Mouse (Mus musculus) heart, adult 11 months (tissue): ENCODE measurements at regions not wholly inside any gene's neighbourhood (a gene's known extent, or its start where the extent isn't known, plus 50 kb on each side); places are given as distances from the start of the nearest gene placed in this dataset.
A peak's percentile ranks its signal among the peaks of the same experiment; 100 is the strongest.

Experiments
- DNase-seq: peaks from one replicate; pipeline ENCODE4 v3.0.0; 2022

DNA sequence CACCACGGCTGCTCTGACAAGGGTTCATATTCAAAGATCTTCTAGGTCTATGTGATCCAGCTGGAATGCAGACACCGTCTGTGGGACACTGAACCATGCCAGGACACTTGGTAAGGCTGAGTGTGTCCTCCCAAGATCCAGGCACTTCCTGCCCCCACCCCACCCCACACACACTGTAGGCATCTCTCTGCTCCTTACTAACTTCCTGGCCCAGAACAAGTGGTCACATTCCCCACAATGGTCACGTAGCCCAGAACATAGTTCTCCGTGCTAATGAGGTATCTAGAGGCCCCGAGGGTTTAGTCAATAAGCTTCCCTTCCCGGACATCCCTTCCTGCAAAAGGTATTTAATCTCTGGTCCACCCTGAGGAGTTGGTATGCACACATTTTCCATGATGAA lies 54.5 kb upstream of the Cav2 start:
- peak; percentile 93 for DNase-seq
